Mouse (Mus musculus) heart, adult 18-20 months (tissue): ENCODE data around the gene Rnf39. TPM values are rescaled to one million over a fixed set of nuclear protein-coding genes. Genes with fewer than 3 reads are reported as not detected.
A peak's percentile ranks its signal among the peaks of the same experiment; 100 is the strongest.

Experiments used
- DNase-seq, 2 experiments: peaks; one replicate each; pipeline ENCODE4 v3.0.0; 2021 to 2022; ENCODE audit warnings: mixed read lengths in 1 of 2
- long read RNA-seq, 2 experiments: library from polyadenylated mRNA; stranded (forward); transcript quantifications; one replicate each; pipeline ENCODE4 v2.0.0; 2021
- total RNA-seq, 2 experiments: library from RNA; stranded (reverse); gene quantifications; 2 replicates each; pipeline ENCODE4 v1.2.3; 2021

The Rnf39 gene
- total RNA-seq = under 1 TPM; 0.72 to 0.87 TPM
- long read RNA-seq, experiment 1, partial matches to known transcripts = 0 of 3 reads
- long read RNA-seq, experiment 1, other reads (novel, unspliced or antisense) = 1 of 3 reads
- long read RNA-seq, experiment 2 = 0 reads

- DNase-seq = peak in 1 of 2 experiments; percentile 65
Measured at GRCm38 (mm10) chr17:36942791-36943471, at the start of gene Rnf39. Rnf39 (plus strand) TSS chr17:36942918.

GRCm38 (mm10) chr17:36893387-36893786 is 49.3 kb upstream of the Rnf39 start:
- no peak for DNase-seq

- DNase-seq = peak; percentile 23 to 40
Measured at GRCm38 (mm10) chr17:36896583-36896982, 46.1 kb upstream of the Rnf39 start.

- no peak for DNase-seq
Measured at GRCm38 (mm10) chr17:36897065-36897464, 45.7 kb upstream of the Rnf39 start.

GRCm38 (mm10) chr17:36897552-36898205 is 45.0 kb upstream of the Rnf39 start, which contains the start of gene Trim31:
Trim31 (plus strand) TSS chr17:36898118.
- no peak for DNase-seq

- no peak for DNase-seq
Measured at GRCm38 (mm10) chr17:36899376-36899775, 43.3 kb upstream of the Rnf39 start.

GRCm38 (mm10) chr17:36900001-36900400 is 42.7 kb upstream of the Rnf39 start:
- DNase-seq = no peak

GRCm38 (mm10) chr17:36900691-36901090 is 42.0 kb upstream of the Rnf39 start:
- no peak for DNase-seq

GRCm38 (mm10) chr17:36903651-36904050 is 39.1 kb upstream of the Rnf39 start:
- no peak for DNase-seq

- DNase-seq = no peak
Measured at GRCm38 (mm10) chr17:36908235-36908634, 34.5 kb upstream of the Rnf39 start.

- no peak for DNase-seq
Measured at GRCm38 (mm10) chr17:36909802-36910201, 32.9 kb upstream of the Rnf39 start.

GRCm38 (mm10) chr17:36912031-36912430 is 30.7 kb upstream of the Rnf39 start:
- DNase-seq = no peak

- peak; percentile 69 to 87 for DNase-seq
Measured at GRCm38 (mm10) chr17:36914108-36914507, 28.6 kb upstream of the Rnf39 start.

- peak; percentile 36 to 83 for DNase-seq
Measured at GRCm38 (mm10) chr17:36915076-36915475, 27.6 kb upstream of the Rnf39 start.

- peak in 1 of 2 experiments; percentile 9 for DNase-seq
Measured at GRCm38 (mm10) chr17:36920239-36920638, 22.5 kb upstream of the Rnf39 start.

GRCm38 (mm10) chr17:36922715-36923114 is 20.0 kb upstream of the Rnf39 start:
- no peak for DNase-seq

- DNase-seq = no peak
Measured at GRCm38 (mm10) chr17:36923491-36923890, 19.2 kb upstream of the Rnf39 start.

- peak; percentile 46 to 65 for DNase-seq
Measured at GRCm38 (mm10) chr17:36927496-36928120, 15.1 kb upstream of the Rnf39 start.

GRCm38 (mm10) chr17:36929236-36929932 is 13.3 kb upstream of the Rnf39 start:
- no peak for DNase-seq

- peak in 1 of 2 experiments; percentile 61 for DNase-seq
Measured at GRCm38 (mm10) chr17:36930233-36930632, 12.5 kb upstream of the Rnf39 start.

- no peak for DNase-seq
Measured at GRCm38 (mm10) chr17:36931130-36931529, 11.6 kb upstream of the Rnf39 start.

GRCm38 (mm10) chr17:36931806-36932205 is 10.9 kb upstream of the Rnf39 start:
- DNase-seq = peak; percentile 75 to 85
